Mouse (Mus musculus) midbrain, embryonic 16.5 days (tissue): Measurements from ENCODE around the gene Wnt11. TPM values are rescaled to one million over a fixed set of nuclear protein-coding genes. Genes with fewer than 3 reads are reported as not detected.
A peak's percentile ranks its signal among the peaks of the same experiment; 100 is the strongest.

Source experiments
- ATAC-seq: fragments of 200-750 bp; cut with Nextera tagmentation; 2 replicates; pipeline ENCODE4 v1.8.0; 2017; ENCODE audit warnings: moderate TSS enrichment
- H3K27ac ChIP-seq: fragments of 300-500 bp; sonication (generic); 2 replicates; pipeline ENCODE4 v1.5.1; 2014; ENCODE audit warnings: mild to moderate bottlenecking, low read length, mixed read lengths
- H3K27me3 ChIP-seq: fragments of 300-500 bp; sonication (generic); 2 replicates; pipeline ENCODE4 v1.6.1; 2014; ENCODE audit warnings: low read depth, low read length, mixed read lengths; ENCODE audit not compliant: control insufficient read depth, insufficient read depth
- H3K36me3 ChIP-seq: fragments of 300-500 bp; sonication (generic); 2 replicates; pipeline ENCODE4 v1.6.1; 2014; ENCODE audit warnings: mild to moderate bottlenecking, low read length, moderate library complexity, mixed read lengths; ENCODE audit not compliant: control insufficient read depth, insufficient read depth
- H3K4me1 ChIP-seq: fragments of 300-500 bp; sonication (generic); 2 replicates; pipeline ENCODE4 v1.6.1; 2014; ENCODE audit warnings: mild to moderate bottlenecking, low read length, mixed read lengths; ENCODE audit not compliant: control insufficient read depth, insufficient read depth
- H3K4me2 ChIP-seq: fragments of 300-500 bp; sonication (generic); 2 replicates; pipeline ENCODE4 v1.6.1; 2014; ENCODE audit warnings: mild to moderate bottlenecking, low read length, mixed read lengths
- H3K4me3 ChIP-seq: fragments of 300-500 bp; sonication (generic); 2 replicates; pipeline ENCODE4 v1.5.1; 2014; ENCODE audit warnings: low read depth, mild to moderate bottlenecking, low read length, moderate library complexity, mixed read lengths
- H3K9ac ChIP-seq: fragments of 300-500 bp; sonication (generic); 2 replicates; pipeline ENCODE4 v1.6.1; 2014; ENCODE audit warnings: low read depth, low read length, mixed read lengths
- H3K9me3 ChIP-seq: fragments of 300-500 bp; sonication (generic); replicated peaks from 2 replicates; pipeline ENCODE4 v1.6.1; 2014; ENCODE audit warnings: mild to moderate bottlenecking, low read length, mixed read lengths; ENCODE audit not compliant: control insufficient read depth, poor library complexity, severe bottlenecking
- WGBS: fragments of 180-500 bp; shearing (Covaris S2); extraction: QIAGEN DNeasy Blood & Tissue Kit; methylation state at CpG from one replicate; pipeline ENCODE4 v1.1.7; 2014; 5-methylcytosine and 5-hydroxymethylcytosine counted together
- polyA plus RNA-seq: library from polyadenylated mRNA; unstranded; fragments of >200 nt; fragmentation: Nextera tagmentation; extraction: Ambion mirVana; gene quantifications from 2 replicates; pipeline ENCODE4 v1.2.1, GENCODE M21; 2015

Gene Wnt11
- polyA plus RNA-seq, 1 experiment from 2014 or later, result 1.2 TPM

DNA sequence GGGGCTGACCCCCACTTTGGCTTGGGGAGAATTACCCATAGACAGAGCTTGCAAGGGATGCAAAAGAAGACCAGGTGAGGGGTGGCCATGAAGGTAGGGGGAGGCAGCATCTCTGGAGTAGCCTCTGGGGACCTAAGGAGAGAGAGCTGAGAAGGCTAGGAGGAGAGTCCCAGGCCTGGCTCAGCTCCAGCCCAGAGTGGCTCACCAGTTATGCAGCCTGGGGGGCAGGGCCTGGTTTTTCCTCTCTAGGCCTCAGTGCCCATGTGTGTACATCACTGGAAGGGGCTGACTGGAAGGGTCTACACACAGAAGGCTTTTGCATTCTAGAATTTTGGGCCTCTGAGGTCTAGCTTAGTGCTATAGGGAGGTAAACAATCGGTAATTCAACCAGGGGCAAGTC, 14.4 kb upstream of the Wnt11 start:
- ATAC-seq, result no peak
- H3K9ac ChIP-seq, result no peak overlapping the region
- H3K27me3 ChIP-seq, result no peaks in the 10 kb centered on the region
- no peaks in the 10 kb centered on the region for H3K9me3 ChIP-seq
- peaks cover 5% of the 10 kb centered on the region for H3K4me1 ChIP-seq
- no peak overlapping the region for H3K4me2 ChIP-seq
- WGBS, result 75% methylated on average over 1 of the region's 1 CpGs
- H3K4me3 ChIP-seq, result no peak overlapping the region
- no peaks in the 10 kb centered on the region for H3K36me3 ChIP-seq
- H3K27ac ChIP-seq, result no peak overlapping the region

DNA sequence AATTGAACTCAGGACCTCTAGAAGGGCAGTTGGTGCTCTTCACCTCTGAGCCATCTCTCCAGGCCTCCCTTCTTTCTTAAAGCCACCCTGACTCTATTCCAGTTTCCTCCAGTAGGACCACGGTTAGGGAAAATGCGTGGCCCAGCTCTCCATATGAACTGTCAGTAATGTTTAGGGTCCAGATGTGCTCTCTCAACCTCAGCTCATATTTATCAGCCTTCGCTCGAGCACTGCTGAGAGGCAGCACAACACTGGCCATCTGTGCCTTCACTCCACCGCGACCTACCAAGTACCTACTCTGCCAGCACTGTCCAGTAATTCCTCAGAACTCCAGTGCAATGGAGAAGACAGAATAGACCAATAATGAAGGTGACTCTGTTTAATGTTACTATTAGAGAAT, 12.0 kb upstream of the Wnt11 start:
- no peaks in the 10 kb centered on the region for H3K27me3 ChIP-seq

DNA sequence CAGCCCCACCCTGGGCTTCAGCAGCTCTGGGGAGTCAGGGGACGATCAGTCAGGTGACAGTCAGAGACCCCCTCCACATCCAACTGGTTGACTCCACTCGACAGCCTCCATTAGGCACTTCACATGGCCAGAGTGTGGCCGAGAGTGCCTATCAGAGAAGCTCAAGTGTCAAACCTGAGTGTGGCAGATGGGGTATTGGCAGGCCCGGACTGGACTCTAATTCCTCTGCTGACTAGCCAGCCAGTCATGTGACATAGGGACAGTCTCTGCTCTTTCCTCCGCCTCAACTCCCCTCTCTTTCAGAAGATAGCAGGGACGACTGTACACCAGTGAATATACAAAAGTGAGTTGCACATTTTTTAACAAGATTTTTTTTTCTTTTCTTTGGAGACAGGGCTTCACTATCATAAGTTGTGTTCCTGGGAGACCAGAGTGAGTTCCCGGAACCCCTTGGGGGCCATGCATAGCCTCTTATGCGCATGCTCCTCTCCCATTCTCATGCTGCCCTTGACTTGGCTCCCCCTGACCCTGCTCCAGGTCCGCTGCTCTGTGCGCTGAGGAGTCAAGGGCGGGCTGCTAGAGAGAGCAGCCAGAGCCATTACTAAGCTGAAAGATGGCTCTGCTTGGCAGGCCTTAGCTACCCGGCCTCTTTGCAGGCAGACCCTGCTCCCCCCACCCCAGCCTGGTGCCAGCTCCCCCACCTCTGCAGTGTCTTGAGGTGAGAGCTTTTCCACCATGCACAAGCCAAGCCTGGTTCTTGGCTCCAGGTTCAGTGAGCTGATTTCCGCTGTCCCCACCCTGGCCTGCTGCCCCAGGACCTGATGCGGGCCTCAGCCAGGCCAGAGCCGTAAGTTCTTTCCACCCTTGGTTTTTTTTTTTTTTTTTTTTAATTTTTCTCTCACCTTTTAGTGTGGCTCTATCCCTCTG, 10.8 kb upstream of the Wnt11 start:
- no peak overlapping the region for H3K4me3 ChIP-seq
- no peak overlapping the region for H3K9ac ChIP-seq
- 68% methylated on average over 15 of the region's 15 CpGs for WGBS
- H3K27ac ChIP-seq, result no peak overlapping the region
- no peaks in the 10 kb centered on the region for H3K4me1 ChIP-seq
- H3K4me2 ChIP-seq, result no peak overlapping the region
- H3K9me3 ChIP-seq, result no peaks in the 10 kb centered on the region
- no peak for ATAC-seq
- H3K27me3 ChIP-seq, result no peaks in the 10 kb centered on the region
- no peaks in the 10 kb centered on the region for H3K36me3 ChIP-seq

More for the DNA sequence above, 12.0 kb upstream of the Wnt11 start:
- Histone ChIP-seq H3K36me3 (no peaks in the 10 kb centered on the region), H3K4me3 (no peak overlapping the region), H3K27ac (no peak overlapping the region), H3K9ac (no peak overlapping the region), H3K9me3 (no peaks in the 10 kb centered on the region), H3K4me2 (no peak overlapping the region), H3K4me1 (no peaks in the 10 kb centered on the region)
- WGBS, result 84% methylated on average over 6 of the region's 6 CpGs
- no peak for ATAC-seq

DNA sequence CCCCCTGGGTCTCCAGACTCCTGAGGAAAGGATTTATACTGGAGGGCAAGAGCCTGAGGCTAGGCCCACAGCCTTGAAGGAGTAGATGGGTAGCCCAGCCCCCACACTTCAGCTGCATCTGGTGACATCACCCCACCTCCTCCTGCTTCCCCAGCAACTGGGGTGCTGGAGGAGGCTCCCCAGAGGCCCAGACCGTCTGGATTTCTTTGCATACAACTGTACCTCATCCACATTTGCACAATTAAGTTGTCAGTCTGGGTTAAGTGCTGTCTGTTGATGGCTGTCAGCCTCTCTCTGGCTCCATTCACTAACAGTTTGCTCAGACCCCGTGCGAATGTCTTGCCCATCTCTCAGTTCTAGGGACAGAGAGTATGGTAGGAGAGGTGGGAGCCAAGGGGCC, 6.9 kb upstream of the Wnt11 start:
- H3K27ac ChIP-seq, result no peak overlapping the region
- H3K27me3 ChIP-seq, result peaks cover 16% of the 10 kb centered on the region
- H3K36me3 ChIP-seq, result no peaks in the 10 kb centered on the region
- no peaks in the 10 kb centered on the region for H3K4me1 ChIP-seq
- H3K9ac ChIP-seq, result no peak overlapping the region
- no peaks in the 10 kb centered on the region for H3K9me3 ChIP-seq
- 48% methylated on average over 3 of the region's 3 CpGs for WGBS
- no peak for ATAC-seq
- no peak overlapping the region for H3K4me2 ChIP-seq
- H3K4me3 ChIP-seq, result no peak overlapping the region

DNA sequence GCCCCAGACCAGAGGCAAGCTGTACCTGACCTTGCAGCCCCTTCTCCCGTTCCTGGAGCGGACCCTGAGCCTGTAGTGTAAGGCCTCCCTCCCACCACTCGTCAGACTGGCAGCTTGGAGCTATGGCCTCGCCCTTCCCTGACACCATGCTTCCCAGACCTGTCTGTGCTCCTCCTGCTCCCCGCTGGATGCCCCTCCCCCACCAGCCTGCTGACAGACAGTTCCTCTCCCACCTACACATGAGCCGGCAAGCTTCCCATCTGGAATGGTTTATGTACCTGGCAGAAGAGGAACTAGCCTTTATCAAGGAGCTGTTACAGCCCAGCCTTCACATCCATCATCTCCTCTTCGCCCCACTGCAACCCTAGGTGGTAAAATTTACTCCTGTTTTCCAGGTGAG, 6.0 kb upstream of the Wnt11 start:
- ATAC-seq, result no peak
- no peak overlapping the region for H3K27ac ChIP-seq
- no peak overlapping the region for H3K4me2 ChIP-seq
- no peaks in the 10 kb centered on the region for H3K9me3 ChIP-seq
- no peaks in the 10 kb centered on the region for H3K36me3 ChIP-seq
- no peak overlapping the region for H3K4me3 ChIP-seq
- H3K27me3 ChIP-seq, result peaks cover 22% of the 10 kb centered on the region
- 45% methylated on average over 7 of the region's 7 CpGs for WGBS
- H3K9ac ChIP-seq, result no peak overlapping the region
- H3K4me1 ChIP-seq, result no peaks in the 10 kb centered on the region

DNA sequence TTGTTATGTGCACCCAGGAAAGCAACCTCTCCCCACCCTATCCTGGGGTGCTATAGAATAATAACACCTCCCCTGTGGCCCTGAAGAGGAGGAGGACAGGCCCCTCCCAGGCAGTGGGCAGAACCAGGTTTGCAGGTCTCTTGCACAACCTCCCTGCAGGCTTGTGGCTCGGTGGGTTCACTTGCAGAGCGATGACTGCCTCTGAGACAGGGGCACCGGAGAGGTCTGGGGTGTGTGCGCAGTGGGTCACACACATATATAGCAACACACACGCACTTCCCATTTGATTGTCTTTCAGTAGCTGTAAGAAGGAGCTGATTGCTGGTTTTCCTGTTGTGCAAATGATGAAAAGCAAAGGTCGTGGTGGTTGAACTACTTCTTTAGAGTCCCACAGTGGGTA, 3.6 kb upstream of the Wnt11 start:
- ATAC-seq, result no peak
- Histone ChIP-seq H3K4me1 (peaks cover 17% of the 10 kb centered on the region), H3K4me2 (no peak overlapping the region), H3K27me3 (peaks cover 42% of the 10 kb centered on the region), H3K9me3 (no peaks in the 10 kb centered on the region), H3K36me3 (no peaks in the 10 kb centered on the region), H3K9ac (no peak overlapping the region), H3K27ac (no peak overlapping the region), H3K4me3 (no peak overlapping the region)
- 56% methylated on average over 6 of the region's 6 CpGs for WGBS

DNA sequence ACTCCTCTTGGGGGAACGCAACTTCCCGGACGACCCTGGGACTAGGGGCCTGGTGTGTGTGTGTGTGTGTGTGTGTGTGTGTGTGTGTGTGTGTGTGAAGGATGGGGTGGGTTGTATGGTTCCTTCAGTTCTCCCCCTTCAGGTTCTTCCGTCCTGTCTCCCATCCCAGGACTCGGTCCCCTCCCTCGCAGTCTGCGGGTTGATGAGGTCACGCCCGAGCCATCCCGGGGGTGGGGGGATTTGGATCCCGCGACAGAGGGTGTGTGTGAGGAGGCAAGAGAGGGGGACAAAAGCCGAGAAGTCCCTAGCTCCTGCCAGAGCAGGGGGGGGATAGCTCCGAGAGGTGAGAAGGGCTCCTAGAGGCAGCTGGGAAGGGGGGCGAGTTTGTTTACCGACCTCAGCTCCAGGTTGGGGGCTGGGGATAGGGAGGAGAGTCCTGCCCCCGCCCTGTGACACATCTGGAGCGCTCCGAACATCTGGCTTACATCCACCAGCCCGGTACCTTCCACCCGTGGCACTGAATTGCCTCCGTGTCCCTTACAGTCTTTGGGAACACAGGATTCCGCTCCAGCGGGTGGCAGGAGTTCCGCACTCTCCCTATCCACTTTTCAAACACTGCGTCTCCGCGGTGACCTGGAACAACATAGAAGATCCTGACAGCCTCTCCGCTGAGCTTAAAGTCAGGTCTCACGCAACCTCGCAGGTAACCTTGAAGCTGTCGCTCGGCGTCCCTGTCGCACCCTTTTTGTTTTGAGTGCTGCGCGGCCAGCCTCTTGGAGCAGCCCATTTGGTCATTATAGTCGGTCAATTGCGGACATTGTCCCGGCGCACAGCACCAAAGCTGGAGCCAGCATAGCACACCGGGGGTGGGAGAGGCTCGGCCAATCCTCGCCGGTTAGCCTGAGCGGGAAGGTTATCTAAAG, 868 bp downstream of the Wnt11 start:
- ATAC-seq, result no peak
- Histone ChIP-seq H3K27ac (no peak overlapping the region), H3K36me3 (no peaks in the 10 kb centered on the region), H3K4me3 (peak overlapping the region; percentile 55), H3K9ac (peak overlapping the region; percentile 11), H3K9me3 (no peaks in the 10 kb centered on the region), H3K4me1 (peaks cover 35% of the 10 kb centered on the region), H3K4me2 (peak overlapping the region; percentile 99), H3K27me3 (peaks cover 69% of the 10 kb centered on the region)
- WGBS, result under 1% methylated on average over 46 of the region's 46 CpGs

DNA sequence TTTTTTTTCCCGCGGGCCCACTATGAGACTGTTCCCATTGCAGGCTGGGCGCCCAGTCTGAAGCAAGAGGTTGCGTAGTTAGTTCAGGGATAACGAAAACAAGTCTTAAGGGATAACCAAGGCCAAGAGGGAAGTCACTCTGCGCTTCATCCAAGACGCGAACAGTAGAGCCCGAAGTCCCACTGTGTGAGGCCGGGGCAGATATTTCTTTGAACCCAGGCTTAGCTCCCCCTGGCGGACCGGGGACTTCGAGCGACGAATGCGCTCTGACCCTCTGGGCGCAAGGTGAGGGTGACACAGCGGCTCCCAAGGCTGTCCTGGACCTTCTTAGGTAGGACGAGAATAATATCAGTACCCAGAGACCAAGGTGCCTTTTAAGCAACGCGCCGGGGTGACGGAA, 1.7 kb downstream of the Wnt11 start:
- Histone ChIP-seq H3K9me3 (no peaks in the 10 kb centered on the region), H3K27ac (no peak overlapping the region), H3K4me1 (peaks cover 35% of the 10 kb centered on the region), H3K27me3 (peaks cover 75% of the 10 kb centered on the region), H3K9ac (no peak overlapping the region), H3K4me2 (peak overlapping the region; percentile 99; the same call in 1 of the 2 replicates), H3K4me3 (no peak overlapping the region; the same call in 1 of the 2 replicates), H3K36me3 (no peaks in the 10 kb centered on the region)
- no peak for ATAC-seq
- WGBS, result under 1% methylated on average over 23 of the region's 23 CpGs
